Mouse (Mus musculus): Measurements from ENCODE around the gene Olfr1361.

Olfr1361 gene

GRCm38 (mm10) chr13:21663286-21663685 lies at the start of gene Olfr1361:
Olfr1361 (minus strand) TSS chr13:21663386.
- no peak for DNase-seq

- DNase-seq, result no peak
These were observed 48.5 kb upstream of the Olfr1361 start for GRCm38 (mm10) chr13:21711698-21712097.

- DNase-seq, result peak; percentile 79
These were observed 47.8 kb upstream of the Olfr1361 start for GRCm38 (mm10) chr13:21710821-21711525.

- peak; percentile 83 for DNase-seq
These were observed 47.0 kb upstream of the Olfr1361 start for GRCm38 (mm10) chr13:21710031-21710711.

- DNase-seq, result no peak
These were observed 43.5 kb upstream of the Olfr1361 start for GRCm38 (mm10) chr13:21706669-21707068.

GRCm38 (mm10) chr13:21697811-21698210 lies 34.6 kb upstream of the Olfr1361 start, which contains the start of gene Olfr1359:
Olfr1359 (plus strand) TSS chr13:21698111.
- DNase-seq, result no peak

- DNase-seq, result no peak
These were observed 14.1 kb upstream of the Olfr1361 start, which contains the start of gene Olfr1360 for GRCm38 (mm10) chr13:21677305-21677704. Olfr1360 (minus strand) TSS chr13:21677405.

- DNase-seq, result no peak
These were observed 20.8 kb downstream of the Olfr1361 start, which contains the start of gene Olfr11 for GRCm38 (mm10) chr13:21642418-21642817. Olfr11 (minus strand) TSS chr13:21642518.

- DNase-seq, result no peak
These were observed 49.3 kb downstream of the Olfr1361 start, which contains the start of gene Olfr1362 for GRCm38 (mm10) chr13:21613922-21614321. Olfr1362 (minus strand) TSS chr13:21614022.
